Mouse (Mus musculus) heart, postnatal 0 days (tissue): ENCODE measurements at regions not wholly inside any gene's neighbourhood (a gene's known extent, or its start where the extent isn't known, plus 50 kb on each side); places are given as distances from the start of the nearest gene placed in this dataset.

Source experiments
- CTCF ChIP-seq: IDR thresholded peaks from 2 replicates; pipeline ENCODE4 v1.5.1; 2016; ENCODE audit warnings: antibody characterized with exemption, control low read depth, low read depth
- EP300 ChIP-seq: IDR thresholded peaks from 2 replicates; pipeline ENCODE4 v1.6.1; 2016; ENCODE audit warnings: antibody characterized with exemption, low read depth

DNA sequence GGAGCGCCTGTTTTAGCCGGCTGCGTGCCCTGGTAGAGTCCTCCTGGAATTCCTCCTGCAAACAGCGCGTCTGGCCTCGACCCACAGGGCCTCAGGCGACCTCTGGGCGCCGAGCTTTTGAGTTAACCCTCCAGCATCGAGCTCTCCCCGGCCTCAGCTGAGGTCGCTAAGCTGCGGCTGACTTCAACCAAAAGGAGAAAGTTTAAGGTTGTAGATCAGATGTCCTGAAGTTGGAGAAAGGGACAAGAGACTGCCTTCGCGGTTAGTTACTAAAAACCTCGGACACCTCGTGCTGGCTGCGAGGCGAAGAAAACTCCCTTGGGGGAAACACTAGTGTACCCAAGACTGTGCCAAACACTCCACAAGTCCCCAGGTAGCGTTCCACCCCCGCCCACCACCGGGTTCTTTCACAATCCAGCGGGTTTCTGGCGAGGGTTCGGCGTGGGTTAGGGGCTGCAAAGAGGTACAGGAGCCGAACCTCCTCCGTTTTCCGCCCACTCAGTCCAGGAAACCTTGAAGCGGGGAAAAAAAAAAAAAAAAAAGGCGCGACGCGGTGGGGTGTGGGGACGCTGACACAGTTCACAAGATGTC lies 78.9 kb downstream of the Kcnrg start:
- TF ChIP-seq CTCF (no peak), EP300 (no peak)
